Mouse (Mus musculus): ENCODE results near the gene Ezh1. TPM values are rescaled to one million over a fixed set of nuclear protein-coding genes. Genes with fewer than 3 reads are reported as not detected.
A peak's percentile ranks its signal among the peaks of the same experiment; 100 is the strongest.

Ezh1 gene
- 14.9 and 16.7 TPM in 2 replicates for polyA plus RNA-seq (2015; fragmentation: Nextera tagmentation; extraction: Ambion mirVana)

DNA sequence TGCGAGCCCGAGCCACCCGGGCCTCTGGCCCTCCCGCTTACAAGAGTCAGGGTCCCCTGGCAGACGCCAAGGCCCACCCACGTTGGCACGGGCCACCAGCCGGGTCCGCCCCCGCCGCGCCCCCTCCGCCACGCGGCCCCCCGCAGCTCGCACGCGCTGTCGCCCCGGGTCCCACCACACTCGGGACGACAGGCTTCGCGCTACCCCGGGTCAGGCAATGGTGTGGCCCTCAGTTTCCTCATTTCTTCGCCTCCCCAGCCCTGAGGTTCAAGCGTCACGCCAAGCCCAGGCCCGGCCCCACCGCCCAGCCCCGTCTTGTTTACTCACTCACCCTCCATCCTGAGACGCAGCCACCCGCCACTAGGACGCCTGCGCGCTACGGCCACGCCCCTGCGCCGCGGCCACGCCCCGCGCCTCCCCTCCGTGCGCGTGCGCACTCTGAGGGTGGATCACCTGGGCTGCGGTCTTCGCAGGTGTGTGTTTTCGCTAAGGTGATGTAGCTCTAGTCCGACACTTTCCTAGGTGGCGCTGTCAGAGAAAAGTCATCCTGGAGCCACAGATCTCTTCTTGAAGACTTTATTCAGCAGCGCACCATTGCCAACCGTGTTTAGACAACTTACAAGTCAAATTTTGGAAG lies at the start of gene Ezh1:
Gene Ezh1 (minus strand): TSS at position 399 of the 637 bp plus-strand sequence.
- 1% methylated on average over 56 of the region's 56 CpGs for whole genome bisulfite sequencing
- ATAC-seq (ENCODE audit: insufficient read depth, low FRiP score, low read depth), result peak; percentile 93
- peaks cover 26% of the 10 kb centered on the region for H3K4me1 ChIP-seq

DNA sequence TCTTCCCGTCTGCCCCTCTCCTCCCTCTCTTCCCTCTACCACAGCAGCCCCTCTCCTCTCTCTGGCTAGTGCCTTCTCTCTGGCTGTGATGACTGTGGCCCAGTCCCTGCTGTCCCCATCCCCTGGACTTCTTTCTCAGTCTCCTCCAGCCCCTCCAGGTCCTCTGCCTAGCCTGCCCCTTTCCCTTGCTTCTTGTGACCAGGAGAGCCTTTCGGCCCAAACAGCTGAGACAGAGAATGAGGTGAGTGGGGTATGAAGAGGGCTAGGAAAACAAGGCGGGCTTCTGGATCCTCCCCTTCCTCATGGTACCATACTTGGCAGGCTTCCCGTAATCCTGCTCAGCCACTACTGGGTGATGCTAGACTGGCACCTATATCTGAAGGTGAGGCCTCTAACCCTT lies 49.0 kb upstream of the Ezh1 start:
- H3K9ac ChIP-seq, result no peak overlapping the region
- H3K4me2 ChIP-seq, result no peak overlapping the region
- H3K36me3 ChIP-seq, result peaks cover 3% of the 10 kb centered on the region; the same call in 1 of the 2 replicates
- no peaks in the 10 kb centered on the region for H3K9me3 ChIP-seq
- peaks cover 27% of the 10 kb centered on the region for H3K4me1 ChIP-seq
- ATAC-seq (ENCODE audit: insufficient read depth, low FRiP score, low read depth), result no peak
- no peaks in the 10 kb centered on the region; the same call in 1 of the 2 replicates for H3K27me3 ChIP-seq (replicated peaks)
- no peak overlapping the region for H3K4me3 ChIP-seq (replicated peaks)
- H3K27ac ChIP-seq, result no peak overlapping the region
- WGBS, result 72% methylated on average over 4 of the region's 4 CpGs

More for the DNA sequence above, at the start of gene Ezh1:
- H3K4me3 ChIP-seq (replicated peaks), result peak within 1 kb of the TSS; percentile 70
- H3K27me3 ChIP-seq (replicated peaks), result no peaks in the 10 kb centered on the region
- no peaks in the 10 kb centered on the region for H3K9me3 ChIP-seq
- H3K27ac ChIP-seq, result peak within 1 kb of the TSS; percentile 72
- peak within 1 kb of the TSS; percentile 73 for H3K4me2 ChIP-seq
- H3K9ac ChIP-seq, result peak within 1 kb of the TSS; percentile 56
- H3K36me3 ChIP-seq, result no peaks in the 10 kb centered on the region

DNA sequence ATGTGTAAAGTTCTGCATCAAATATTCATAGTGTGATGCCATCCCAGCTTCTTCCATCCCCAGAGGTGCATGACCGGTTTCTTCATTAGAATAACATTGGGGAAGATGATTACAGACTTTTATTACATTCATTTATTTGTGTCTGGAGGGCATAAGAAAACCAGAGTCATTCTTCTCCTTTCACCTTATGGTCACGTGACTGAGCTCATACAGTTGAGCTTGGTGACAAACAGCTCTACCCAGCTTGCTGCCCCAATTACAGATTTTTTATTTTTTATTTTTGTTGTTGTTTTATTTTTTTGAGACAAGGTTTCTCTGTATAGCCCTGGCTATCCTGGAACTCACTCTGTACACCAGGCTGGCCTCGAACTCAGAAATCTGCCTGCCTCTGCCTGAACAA lies 46.2 kb upstream of the Ezh1 start:
- 88% methylated on average over 3 of the region's 3 CpGs for WGBS
- no peaks in the 10 kb centered on the region; the same call in 1 of the 2 replicates for H3K27me3 ChIP-seq (replicated peaks)
- no peak for ATAC-seq (ENCODE audit: insufficient read depth, low FRiP score, low read depth)

DNA sequence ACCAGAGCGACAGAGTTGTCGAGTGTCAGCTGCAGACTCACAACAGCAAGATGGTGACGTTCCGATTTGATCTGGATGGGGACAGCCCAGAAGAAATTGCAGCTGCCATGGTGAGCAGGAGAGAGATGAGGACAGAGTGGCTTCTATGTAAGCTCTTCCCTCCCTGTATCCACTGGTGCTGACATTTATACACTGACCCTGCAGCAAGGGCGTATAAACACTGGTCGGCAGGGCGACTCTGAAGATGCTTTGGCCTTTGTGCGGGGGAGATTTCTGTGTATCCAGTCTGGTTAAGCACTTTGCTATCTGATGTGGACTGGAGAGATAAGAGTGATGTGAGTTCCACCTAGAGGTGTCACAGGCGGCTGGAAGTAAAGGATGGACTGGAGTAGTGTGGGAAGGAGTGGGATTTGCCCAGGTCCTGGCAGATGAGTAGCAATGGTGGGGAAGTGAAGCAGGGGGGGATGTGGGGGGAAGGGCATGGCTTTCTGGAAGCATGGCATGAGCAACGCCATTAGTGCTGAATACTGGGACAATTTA lies 43.4 kb upstream of the Ezh1 start:
- Histone ChIP-seq H3K9ac (no peak overlapping the region), H3K36me3 (peaks cover 3% of the 10 kb centered on the region; the same call in 1 of the 2 replicates), H3K27me3 (replicated peaks) (peaks cover 8% of the 10 kb centered on the region; the same call in 1 of the 2 replicates), H3K9me3 (no peaks in the 10 kb centered on the region), H3K27ac (no peak overlapping the region), H3K4me3 (replicated peaks) (no peak overlapping the region), H3K4me2 (no peak overlapping the region), H3K4me1 (peaks cover 6% of the 10 kb centered on the region; the same call in 1 of the 2 replicates)
- ATAC-seq (ENCODE audit: insufficient read depth, low FRiP score, low read depth), result no peak
- WGBS, result 17% methylated on average over 10 of the region's 10 CpGs

More for the DNA sequence above, 46.2 kb upstream of the Ezh1 start:
- H3K4me2 ChIP-seq, result no peak overlapping the region
- no peak overlapping the region for H3K4me3 ChIP-seq (replicated peaks)
- no peak overlapping the region for H3K9ac ChIP-seq
- H3K4me1 ChIP-seq, result peaks cover 15% of the 10 kb centered on the region
- peaks cover 3% of the 10 kb centered on the region; the same call in 1 of the 2 replicates for H3K36me3 ChIP-seq
- no peak overlapping the region for H3K27ac ChIP-seq
- H3K9me3 ChIP-seq, result no peaks in the 10 kb centered on the region

DNA sequence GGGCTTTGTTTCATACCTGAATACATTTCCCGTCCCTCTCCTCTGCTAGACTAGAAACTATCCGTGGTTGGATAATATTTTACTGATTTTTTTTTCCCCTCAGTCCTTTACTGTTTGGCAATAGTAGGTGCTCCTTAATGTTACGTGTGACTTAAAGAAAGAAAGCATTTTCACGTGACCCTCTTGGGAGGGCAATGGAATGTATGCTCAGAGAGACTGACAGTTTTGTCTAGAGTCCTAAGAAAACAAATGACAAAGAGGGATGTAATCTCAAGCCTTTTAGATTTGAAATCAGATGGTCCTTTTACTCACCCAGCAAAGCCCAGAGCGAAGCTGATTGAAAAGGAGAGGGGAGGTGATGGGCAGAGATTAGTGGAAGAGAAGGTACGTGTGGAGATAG lies 39.6 kb upstream of the Ezh1 start:
- Histone ChIP-seq H3K4me3 (replicated peaks) (no peak overlapping the region), H3K4me2 (no peak overlapping the region), H3K9ac (no peak overlapping the region), H3K9me3 (no peaks in the 10 kb centered on the region), H3K36me3 (no peaks in the 10 kb centered on the region), H3K4me1 (peaks cover 31% of the 10 kb centered on the region), H3K27me3 (replicated peaks) (peaks cover 26% of the 10 kb centered on the region), H3K27ac (no peak overlapping the region)
- ATAC-seq (ENCODE audit: insufficient read depth, low FRiP score, low read depth), result no peak
- WGBS, result 45% methylated on average over 6 of the region's 6 CpGs

DNA sequence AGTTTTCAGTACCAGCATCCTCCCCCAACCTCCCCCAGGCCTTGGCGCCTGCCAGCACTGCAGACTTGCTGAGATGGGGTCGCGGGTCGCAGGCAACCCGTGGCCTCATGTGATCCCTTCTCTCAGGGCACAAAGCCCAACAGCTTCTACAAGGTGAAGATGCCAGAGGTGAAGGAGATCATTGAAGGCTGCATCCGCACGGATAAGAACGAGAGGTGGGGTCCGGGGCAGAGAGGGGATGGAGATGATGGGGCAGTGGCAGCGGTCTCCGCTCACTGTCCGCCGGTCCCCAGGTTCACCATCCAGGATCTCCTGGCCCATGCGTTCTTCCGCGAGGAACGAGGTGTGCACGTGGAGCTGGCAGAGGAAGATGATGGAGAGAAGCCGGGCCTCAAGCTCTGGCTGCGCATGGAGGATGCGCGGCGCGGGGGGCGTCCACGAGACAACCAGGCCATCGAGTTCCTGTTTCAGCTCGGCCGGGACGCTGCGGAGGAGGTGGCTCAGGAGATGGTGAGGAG lies 38.8 kb upstream of the Ezh1 start:
- 12% methylated on average over 31 of the region's 31 CpGs for WGBS
- Histone ChIP-seq H3K9ac (no peak overlapping the region), H3K4me2 (peak overlapping the region; percentile 52), H3K9me3 (no peaks in the 10 kb centered on the region), H3K4me3 (replicated peaks) (peak overlapping the region; percentile 29), H3K4me1 (peaks cover 34% of the 10 kb centered on the region), H3K27me3 (replicated peaks) (peaks cover 26% of the 10 kb centered on the region), H3K36me3 (no peaks in the 10 kb centered on the region), H3K27ac (no peak overlapping the region)
- ATAC-seq (ENCODE audit: insufficient read depth, low FRiP score, low read depth), result no peak

DNA sequence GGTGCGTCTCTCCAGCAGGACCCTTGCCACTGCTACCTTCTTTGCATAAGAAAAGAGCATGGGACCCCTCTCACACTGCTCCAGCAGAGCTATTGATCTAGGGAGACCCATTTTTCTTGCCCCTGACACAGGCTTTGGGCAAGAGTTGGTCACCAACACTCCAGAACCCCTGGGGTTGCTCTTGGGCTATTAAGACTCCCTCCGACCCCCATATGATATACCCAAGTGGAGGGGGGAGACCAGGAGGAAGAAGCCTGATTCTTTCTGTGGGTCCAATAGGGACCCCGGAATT lies 37.7 kb upstream of the Ezh1 start:
- 32% methylated on average over 3 of the region's 3 CpGs for WGBS
- Histone ChIP-seq H3K9me3 (no peaks in the 10 kb centered on the region), H3K4me2 (no peak overlapping the region)

DNA sequence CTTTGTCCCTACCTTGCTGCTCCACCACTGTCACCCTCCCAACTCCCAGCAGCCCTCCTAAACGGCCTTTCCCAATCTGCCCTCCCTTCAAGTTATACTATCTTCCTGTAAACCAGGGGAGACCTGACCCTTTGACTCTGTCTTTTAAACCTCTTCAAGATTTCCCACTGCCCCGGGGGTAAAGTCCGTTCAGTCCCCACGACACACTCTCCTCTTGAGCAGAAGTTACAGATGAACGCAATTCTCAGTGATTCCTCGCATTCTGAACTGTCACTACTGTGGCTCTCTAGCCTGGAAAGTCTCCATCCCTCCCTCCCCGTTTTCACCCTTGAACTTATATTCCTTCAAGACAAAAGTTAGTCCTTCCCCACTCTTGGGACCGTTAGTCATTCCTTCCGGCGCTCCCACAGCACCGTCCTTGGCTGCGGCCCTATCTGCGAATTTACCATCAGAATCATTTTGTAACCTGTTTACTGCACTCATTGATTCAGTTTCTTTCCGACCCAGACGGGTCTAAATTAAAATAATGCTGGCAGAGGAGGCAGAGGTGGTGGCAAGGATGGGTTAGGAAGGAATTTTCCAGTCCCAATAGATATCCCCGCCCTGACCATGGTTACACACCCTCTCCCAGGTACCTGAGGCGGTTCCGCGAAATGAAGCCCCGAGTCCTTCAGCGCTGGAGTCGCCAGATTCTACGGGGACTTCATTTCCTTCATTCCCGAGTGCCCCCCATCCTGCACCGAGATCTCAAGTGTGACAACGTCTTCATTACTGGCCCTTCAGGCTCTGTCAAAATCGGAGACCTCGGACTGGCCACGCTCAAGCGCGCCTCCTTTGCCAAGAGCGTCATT lies 37.1 kb upstream of the Ezh1 start:
- ATAC-seq (ENCODE audit: insufficient read depth, low FRiP score, low read depth), result no peak
- Histone ChIP-seq H3K9me3 (no peaks in the 10 kb centered on the region), H3K4me2 (peak overlapping the region; percentile 94), H3K9ac (no peak overlapping the region), H3K27ac (no peak overlapping the region), H3K27me3 (replicated peaks) (peaks cover 26% of the 10 kb centered on the region), H3K36me3 (peaks cover 5% of the 10 kb centered on the region; the same call in 1 of the 2 replicates), H3K4me3 (replicated peaks) (peak overlapping the region; percentile 61; the same call in 1 of the 2 replicates), H3K4me1 (peaks cover 50% of the 10 kb centered on the region)
- WGBS, result 26% methylated on average over 32 of the region's 32 CpGs

More for the DNA sequence above, 37.7 kb upstream of the Ezh1 start:
- Histone ChIP-seq H3K4me3 (replicated peaks) (no peak overlapping the region), H3K27ac (no peak overlapping the region), H3K4me1 (peaks cover 44% of the 10 kb centered on the region), H3K27me3 (replicated peaks) (peaks cover 26% of the 10 kb centered on the region), H3K36me3 (no peaks in the 10 kb centered on the region), H3K9ac (no peak overlapping the region)
- no peak for ATAC-seq (ENCODE audit: insufficient read depth, low FRiP score, low read depth)

DNA sequence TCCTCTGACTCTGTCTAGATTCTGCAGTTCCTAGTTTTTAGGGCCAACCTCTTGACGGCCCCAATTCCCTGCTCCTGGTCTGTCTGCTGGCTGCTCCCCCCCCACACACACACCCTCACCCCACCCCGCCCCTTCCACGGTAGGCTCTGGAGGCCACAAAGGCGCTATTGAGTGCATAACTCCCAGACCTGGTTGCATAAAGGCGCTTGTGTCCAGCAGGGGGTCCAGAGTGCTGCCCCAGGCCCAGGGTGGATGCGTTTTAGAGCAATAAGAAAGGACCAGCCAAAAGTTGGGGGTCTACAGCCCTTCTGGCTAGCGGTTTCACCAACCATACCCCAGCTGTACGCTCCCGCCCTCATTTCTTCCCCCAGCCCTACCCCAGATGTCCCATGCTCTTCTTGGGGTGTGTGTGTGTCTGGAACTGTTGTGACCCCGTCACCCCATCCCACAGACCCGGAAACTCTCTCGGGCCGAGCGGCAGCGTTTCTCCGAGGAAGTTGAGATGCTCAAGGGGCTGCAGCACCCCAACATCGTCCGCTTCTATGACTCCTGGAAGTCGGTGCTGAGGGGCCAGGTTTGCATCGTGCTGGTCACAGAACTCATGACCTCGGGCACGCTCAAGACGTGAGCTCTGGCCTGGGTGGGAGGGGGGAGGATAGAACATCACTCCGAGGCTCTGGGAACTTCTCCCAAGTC lies 36.2 kb upstream of the Ezh1 start:
- Histone ChIP-seq H3K36me3 (peaks cover 8% of the 10 kb centered on the region; the same call in 1 of the 2 replicates), H3K4me2 (peak overlapping the region; percentile 94), H3K4me3 (replicated peaks) (peak overlapping the region; percentile 61), H3K27me3 (replicated peaks) (peaks cover 26% of the 10 kb centered on the region), H3K9me3 (no peaks in the 10 kb centered on the region), H3K9ac (0 out of 2 replicates have a peak overlapping the region, but pooled peaks have one; percentile 19), H3K27ac (no peak overlapping the region), H3K4me1 (peaks cover 54% of the 10 kb centered on the region)
- WGBS, result 10% methylated on average over 24 of the region's 24 CpGs
- ATAC-seq (ENCODE audit: insufficient read depth, low FRiP score, low read depth), result no peak

DNA sequence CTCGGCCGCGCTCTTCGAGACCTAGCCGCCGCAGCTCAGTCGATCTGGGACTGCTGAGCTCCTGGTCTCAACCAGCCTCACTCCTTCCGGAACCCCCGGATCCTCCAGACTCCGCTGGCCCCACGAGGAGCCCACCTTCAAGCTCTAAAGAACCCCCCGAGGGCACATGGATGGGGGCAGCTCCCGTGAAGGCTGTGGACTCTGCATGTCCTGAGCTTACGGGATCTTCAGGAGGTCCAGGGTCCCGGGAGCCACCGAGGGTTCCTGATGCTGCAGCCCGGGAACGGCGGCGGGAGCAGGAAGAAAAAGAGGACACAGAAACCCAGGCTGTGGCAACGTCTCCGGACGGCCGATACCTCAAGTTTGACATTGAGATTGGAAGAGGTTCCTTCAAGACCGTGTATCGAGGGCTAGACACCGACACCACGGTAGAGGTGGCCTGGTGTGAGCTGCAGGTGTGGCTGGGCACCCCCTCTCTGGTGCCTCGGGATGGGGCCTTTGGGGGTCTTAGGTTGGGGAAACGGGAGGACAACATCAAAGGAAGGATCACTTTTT lies 34.6 kb upstream of the Ezh1 start:
- H3K9ac ChIP-seq, result peak overlapping the region; percentile 82
- H3K4me1 ChIP-seq, result peaks cover 54% of the 10 kb centered on the region
- H3K4me2 ChIP-seq, result peak overlapping the region; percentile 94
- peaks cover 15% of the 10 kb centered on the region for H3K36me3 ChIP-seq
- ATAC-seq (ENCODE audit: insufficient read depth, low FRiP score, low read depth), result no peak
- under 1% methylated on average over 30 of the region's 30 CpGs for WGBS
- peak overlapping the region; percentile 61 for H3K4me3 ChIP-seq (replicated peaks)
- no peaks in the 10 kb centered on the region for H3K9me3 ChIP-seq
- H3K27me3 ChIP-seq (replicated peaks), result peaks cover 26% of the 10 kb centered on the region
- H3K27ac ChIP-seq, result peak overlapping the region; percentile 92
